Mouse (Mus musculus) heart, embryonic 12.5 days (tissue): ENCODE data around the gene Rflna. TPM values are rescaled to one million over a fixed set of nuclear protein-coding genes. Genes with fewer than 3 reads are reported as not detected.

Experiments
- ATAC-seq: fragments of 200-750 bp; cut with Nextera tagmentation; 2 replicates; pipeline ENCODE4 v1.8.0; 2017; ENCODE audit warnings: moderate TSS enrichment, moderate library complexity; ENCODE audit not compliant: insufficient number of reproducible peaks, low FRiP score
- H3K27ac ChIP-seq: fragments of 300-500 bp; sonication (generic); 2 replicates; pipeline ENCODE4 v1.5.1; 2016; ENCODE audit warnings: mild to moderate bottlenecking, moderate library complexity; ENCODE audit not compliant: poor library complexity, severe bottlenecking
- H3K27me3 ChIP-seq: fragments of 300-500 bp; sonication (generic); replicated peaks from 2 replicates; pipeline ENCODE4 v1.6.1; 2016; ENCODE audit warnings: mild to moderate bottlenecking, moderate library complexity
- H3K36me3 ChIP-seq: fragments of 300-500 bp; sonication (generic); 2 replicates; pipeline ENCODE4 v1.6.1; 2016; ENCODE audit warnings: mild to moderate bottlenecking, moderate library complexity
- H3K4me1 ChIP-seq: fragments of 300-500 bp; sonication (generic); replicated peaks from 2 replicates; pipeline ENCODE4 v1.6.1; 2016; ENCODE audit warnings: mild to moderate bottlenecking
- H3K4me2 ChIP-seq: fragments of 300-500 bp; sonication (generic); 2 replicates; pipeline ENCODE4 v1.6.1; 2016; ENCODE audit warnings: mild to moderate bottlenecking, moderate library complexity
- H3K4me3 ChIP-seq: fragments of 300-500 bp; sonication (generic); 2 replicates; pipeline ENCODE4 v1.5.1; 2016; ENCODE audit warnings: mild to moderate bottlenecking
- H3K9ac ChIP-seq: fragments of 300-500 bp; sonication (generic); 2 replicates; pipeline ENCODE4 v1.6.1; 2016; ENCODE audit warnings: mild to moderate bottlenecking, moderate library complexity
- H3K9me3 ChIP-seq: fragments of 300-500 bp; sonication (generic); replicated peaks from 2 replicates; pipeline ENCODE4 v1.6.1; 2016; ENCODE audit warnings: mild to moderate bottlenecking, moderate library complexity
- WGBS: fragments of 180-500 bp; shearing (Covaris S2); methylation state at CpG from one replicate; pipeline ENCODE4 v1.1.7; 2016; 5-methylcytosine and 5-hydroxymethylcytosine counted together
- polyA plus RNA-seq: library from polyadenylated mRNA; unstranded; fragments of >200 nt; fragmentation: Nextera tagmentation; extraction: Ambion mirVana; gene quantifications from 2 replicates; pipeline ENCODE4 v1.2.1, GENCODE M21; 2016

The Rflna gene
- polyA plus RNA-seq, 1 experiment from 2014 or later: 1.2 TPM

- H3K4me1 ChIP-seq: no peaks in the 10 kb centered on the region
- H3K27me3 ChIP-seq: no peaks in the 10 kb centered on the region
- no peaks in the 10 kb centered on the region for H3K9me3 ChIP-seq
- no peak overlapping the region for H3K4me3 ChIP-seq
- no peak for ATAC-seq
- H3K4me2 ChIP-seq: no peak overlapping the region
- no peak overlapping the region for H3K9ac ChIP-seq
- 97% methylated on average over 15 of the region's 15 CpGs for WGBS
- H3K27ac ChIP-seq: no peak overlapping the region
- peaks cover 100% of the 10 kb centered on the region for H3K36me3 ChIP-seq
Measured at GRCm38 (mm10) chr5:125028371-125028770, 25.4 kb downstream of the Rflna start.

- H3K9me3 ChIP-seq: no peaks in the 10 kb centered on the region
- H3K4me3 ChIP-seq: no peak overlapping the region
- H3K36me3 ChIP-seq: peaks cover 100% of the 10 kb centered on the region
- H3K27me3 ChIP-seq: no peaks in the 10 kb centered on the region
- ATAC-seq: no peak
- 95% methylated on average over 20 of the region's 20 CpGs for WGBS
- H3K4me1 ChIP-seq: no peaks in the 10 kb centered on the region
- no peak overlapping the region for H3K9ac ChIP-seq
- no peak overlapping the region for H3K4me2 ChIP-seq
- H3K27ac ChIP-seq: no peak overlapping the region
Measured at GRCm38 (mm10) chr5:125028911-125029310, 25.9 kb downstream of the Rflna start.

GRCm38 (mm10) chr5:125036483-125036882 lies 33.5 kb downstream of the Rflna start:
- no peaks in the 10 kb centered on the region for H3K27me3 ChIP-seq
- H3K36me3 ChIP-seq: peaks cover 92% of the 10 kb centered on the region
- no peaks in the 10 kb centered on the region for H3K9me3 ChIP-seq
- H3K4me1 ChIP-seq: peaks cover 16% of the 10 kb centered on the region
- 82% methylated on average over 8 of the region's 8 CpGs for WGBS
- ATAC-seq: no peak
- no peak overlapping the region for H3K4me3 ChIP-seq
- no peak overlapping the region for H3K9ac ChIP-seq
- H3K27ac ChIP-seq: no peak overlapping the region
- no peak overlapping the region for H3K4me2 ChIP-seq

GRCm38 (mm10) chr5:125039377-125040027 lies 36.5 kb downstream of the Rflna start:
- Histone ChIP-seq H3K27ac (no peak overlapping the region), H3K9ac (no peak overlapping the region), H3K36me3 (peaks cover 88% of the 10 kb centered on the region), H3K4me2 (no peak overlapping the region), H3K4me1 (peaks cover 20% of the 10 kb centered on the region), H3K4me3 (no peak overlapping the region), H3K9me3 (no peaks in the 10 kb centered on the region), H3K27me3 (no peaks in the 10 kb centered on the region)
- WGBS: 92% methylated on average over 8 of the region's 8 CpGs
- no peak for ATAC-seq

- no peaks in the 10 kb centered on the region for H3K27me3 ChIP-seq
- H3K36me3 ChIP-seq: peaks cover 87% of the 10 kb centered on the region
- WGBS: 68% methylated on average over 5 of the region's 5 CpGs
- H3K9me3 ChIP-seq: no peaks in the 10 kb centered on the region
- no peak overlapping the region for H3K4me3 ChIP-seq
- H3K9ac ChIP-seq: no peak overlapping the region
- no peak overlapping the region for H3K27ac ChIP-seq
- no peak overlapping the region for H3K4me2 ChIP-seq
- 0 out of 2 replicates have a peak, but pooled peaks have one; percentile 12 for ATAC-seq
- peaks cover 20% of the 10 kb centered on the region for H3K4me1 ChIP-seq
Measured at GRCm38 (mm10) chr5:125040128-125040584, 37.1 kb downstream of the Rflna start.

- Histone ChIP-seq H3K9ac (no peak overlapping the region), H3K9me3 (no peaks in the 10 kb centered on the region), H3K27ac (no peak overlapping the region), H3K4me3 (no peak overlapping the region), H3K36me3 (peaks cover 87% of the 10 kb centered on the region), H3K4me1 (peaks cover 30% of the 10 kb centered on the region), H3K4me2 (no peak overlapping the region), H3K27me3 (no peaks in the 10 kb centered on the region)
- WGBS: 85% methylated on average over 9 of the region's 9 CpGs
- ATAC-seq: no peak
Measured at GRCm38 (mm10) chr5:125041578-125041977, 38.6 kb downstream of the Rflna start.

- no peak for ATAC-seq
- Histone ChIP-seq H3K4me1 (peaks cover 34% of the 10 kb centered on the region), H3K9me3 (no peaks in the 10 kb centered on the region), H3K4me2 (no peak overlapping the region), H3K27me3 (no peaks in the 10 kb centered on the region), H3K27ac (no peak overlapping the region), H3K4me3 (no peak overlapping the region), H3K36me3 (peaks cover 87% of the 10 kb centered on the region), H3K9ac (no peak overlapping the region)
- WGBS: 87% methylated on average over 6 of the region's 6 CpGs
Measured at GRCm38 (mm10) chr5:125043448-125043847, 40.4 kb downstream of the Rflna start.

- no peaks in the 10 kb centered on the region for H3K9me3 ChIP-seq
- no peak overlapping the region for H3K27ac ChIP-seq
- H3K36me3 ChIP-seq: peaks cover 87% of the 10 kb centered on the region
- 73% methylated on average over 5 of the region's 5 CpGs for WGBS
- ATAC-seq: no peak
- no peaks in the 10 kb centered on the region for H3K27me3 ChIP-seq
- H3K9ac ChIP-seq: no peak overlapping the region
- H3K4me3 ChIP-seq: no peak overlapping the region
- H3K4me2 ChIP-seq: no peak overlapping the region
- peaks cover 41% of the 10 kb centered on the region for H3K4me1 ChIP-seq
Measured at GRCm38 (mm10) chr5:125045202-125045601, 42.2 kb downstream of the Rflna start.

- Histone ChIP-seq H3K36me3 (peaks cover 94% of the 10 kb centered on the region), H3K27ac (no peak overlapping the region), H3K9me3 (no peaks in the 10 kb centered on the region), H3K4me3 (no peak overlapping the region), H3K4me2 (no peak overlapping the region), H3K4me1 (peaks cover 43% of the 10 kb centered on the region), H3K27me3 (no peaks in the 10 kb centered on the region), H3K9ac (no peak overlapping the region)
- 63% methylated on average over 5 of the region's 5 CpGs for whole genome bisulfite sequencing
- no peak for ATAC-seq
Measured at GRCm38 (mm10) chr5:125046436-125046835, 43.4 kb downstream of the Rflna start.

- Histone ChIP-seq H3K36me3 (peaks cover 75% of the 10 kb centered on the region), H3K4me1 (peaks cover 69% of the 10 kb centered on the region), H3K9me3 (no peaks in the 10 kb centered on the region), H3K9ac (no peak overlapping the region), H3K27ac (no peak overlapping the region), H3K4me3 (no peak overlapping the region), H3K4me2 (no peak overlapping the region), H3K27me3 (no peaks in the 10 kb centered on the region)
- ATAC-seq: peak; percentile 13; the same call in 1 of the 2 replicates
- 47% methylated on average over 4 of the region's 4 CpGs for WGBS
Measured at GRCm38 (mm10) chr5:125049481-125049880, 46.5 kb downstream of the Rflna start.

- Histone ChIP-seq H3K4me1 (peaks cover 82% of the 10 kb centered on the region), H3K9ac (no peak overlapping the region), H3K9me3 (no peaks in the 10 kb centered on the region), H3K4me3 (no peak overlapping the region), H3K27ac (peak overlapping the region; percentile 46; the same call in 1 of the 2 replicates), H3K27me3 (no peaks in the 10 kb centered on the region), H3K36me3 (peaks cover 60% of the 10 kb centered on the region), H3K4me2 (no peak overlapping the region)
- 33% methylated on average over 10 of the region's 10 CpGs for WGBS
- 0 out of 2 replicates have a peak, but pooled peaks have one; percentile 3 for ATAC-seq
Measured at GRCm38 (mm10) chr5:125052237-125052602, 49.2 kb downstream of the Rflna start.
